10 mouse cellular contexts compared by ENCODE assay signal in the genomic region with DNA sequence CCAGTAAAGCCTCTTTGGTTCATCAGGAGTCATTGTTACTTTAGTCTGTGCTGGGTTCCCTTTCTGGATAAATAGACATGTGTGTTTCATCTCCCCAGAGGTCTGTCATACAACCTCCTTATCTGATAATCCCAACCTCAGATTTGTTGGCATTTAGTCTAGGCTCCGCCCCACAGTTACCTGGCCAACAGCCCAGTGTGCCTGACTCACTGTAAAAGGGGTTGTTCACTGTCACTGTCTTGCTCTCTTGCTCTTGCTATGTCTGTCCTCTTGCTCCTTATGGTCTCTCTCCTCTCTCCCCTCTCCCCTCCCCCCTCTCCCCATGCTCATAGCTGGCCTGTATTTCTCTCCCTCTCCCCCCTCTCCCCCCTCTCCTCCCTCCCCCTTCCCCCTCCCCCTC. TPM values are rescaled to one million over a fixed set of nuclear protein-coding genes. Genes with fewer than 3 reads are reported as not detected.
DNase-seq lines count a peak whose midpoint lies in the region; ATAC-seq and TF ChIP-seq lines count a peak whose summit lies in the region.
"Had no signal": no experiment of that assay in that cellular context is flagged by ENCODE, and none has a peak within 500 bp of the region (broad histone marks: within the 10 kb centered on the region; RNA-seq: fewer than 3 reads in every experiment).

No protein-coding gene starts in this region.

- intact Hi-C loops in left cerebral cortex, adult 2 months (cut with DNase I), result no loop called here

- H3K4me1 ChIP-seq in embryonic facial prominence, embryonic 15.5 days, result peaks cover 19% of the 10 kb centered on the region
- H3K4me1 ChIP-seq in liver, postnatal 0 days (ENCODE audit: insufficient read depth), result peaks cover 32% of the 10 kb centered on the region

- H3K36me3 ChIP-seq in embryonic facial prominence, embryonic 15.5 days, result no peaks in the 10 kb centered on the region
- no peaks in the 10 kb centered on the region for H3K36me3 ChIP-seq in liver, postnatal 0 days (replicated peaks; ENCODE audit: insufficient read depth, low read length)
- H3K36me3 ChIP-seq: limb, embryonic 13.5 days had no signal

- ATAC-seq in embryonic facial prominence, embryonic 15.5 days (ENCODE audit: insufficient number of reproducible peaks, low FRiP score, low TSS enrichment, low read depth), result no peak; the same call in 1 of the 2 replicates
- ATAC-seq in liver, postnatal 0 days, result peak; percentile 21; the same call in 1 of the 2 replicates
- ATAC-seq: forebrain, embryonic 16.5 days had no signal

- H3K27ac ChIP-seq in embryonic facial prominence, embryonic 15.5 days (replicated peaks), result peak overlapping the region; percentile 52
- peak overlapping the region; percentile 75 for H3K27ac ChIP-seq in liver, postnatal 0 days (ENCODE audit: low read depth)
- H3K27ac ChIP-seq in left cerebral cortex, adult 2 months, result no peak overlapping the region
- H3K27ac ChIP-seq: limb, embryonic 13.5 days had no signal

- H3K4me3 ChIP-seq in embryonic facial prominence, embryonic 15.5 days (replicated peaks), result no peak overlapping the region
- no peak overlapping the region for H3K4me3 ChIP-seq in liver, postnatal 0 days (ENCODE audit: low read depth, low read length)
- no peak overlapping the region for H3K4me3 ChIP-seq in left cerebral cortex, adult 2 months
- H3K4me3 ChIP-seq: limb, embryonic 13.5 days had no signal

- 65% methylated on average over 1 of the region's 1 CpGs for WGBS in embryonic facial prominence, embryonic 15.5 days
- WGBS in liver, postnatal 0 days (ENCODE audit: insufficient replicate concordance), result 57% methylated on average over 1 of the region's 1 CpGs

- TF ChIP-seq CTCF in liver, postnatal 0 days (IDR thresholded peaks at IDR 0.05; ENCODE audit: low read depth), result no peak
- no peak for TF ChIP-seq CTCF in left cerebral cortex, adult 2 months (IDR thresholded peaks at IDR 0.05)

- TF ChIP-seq EP300 in liver, postnatal 0 days (IDR thresholded peaks at IDR 0.05; ENCODE audit: low read depth), result no peak

- no peaks in the 10 kb centered on the region for H3K9me3 ChIP-seq in embryonic facial prominence, embryonic 15.5 days (replicated peaks)
- no peaks in the 10 kb centered on the region for H3K9me3 ChIP-seq in liver, postnatal 0 days (ENCODE audit: low read length)
- H3K9me3 ChIP-seq: limb, embryonic 13.5 days had no signal

- H3K27me3 ChIP-seq in embryonic facial prominence, embryonic 15.5 days, result no peaks in the 10 kb centered on the region
- no peaks in the 10 kb centered on the region for H3K27me3 ChIP-seq in liver, postnatal 0 days (ENCODE audit: insufficient read depth, low read length)
- H3K27me3 ChIP-seq: limb, embryonic 13.5 days had no signal

- peak; percentile 35 to 44 for DNase-seq in cerebellum, postnatal 10 days
- DNase-seq in cerebellum, adult 11 months, result no peak
- DNase-seq in 3134 (ENCODE audit: extremely low read depth, insufficient read length, low spot score), result peak; percentile 30
- peak; percentile 50 for DNase-seq in liver, postnatal 0 days
- no peak for DNase-seq in left cerebral cortex, adult 2 months (ENCODE audit: extremely low spot score in 1 of 2, low spot score in 2 of 2)
- DNase-seq in cerebellum, adult 9-11 months, result no peak
- DNase-seq in thymus, postnatal 14 days, result no peak

- no peak overlapping the region for H3K9ac ChIP-seq in embryonic facial prominence, embryonic 15.5 days
- no peak overlapping the region for H3K9ac ChIP-seq in liver, postnatal 0 days (replicated peaks)
- H3K9ac ChIP-seq: limb, embryonic 13.5 days had no signal

- H3K4me2 ChIP-seq in embryonic facial prominence, embryonic 15.5 days (replicated peaks), result no peak overlapping the region
- H3K4me2 ChIP-seq in liver, postnatal 0 days (ENCODE audit: low read depth, low read length), result peak overlapping the region; percentile 45
- H3K4me2 ChIP-seq: limb, embryonic 13.5 days had no signal

RNA-seq across cellular contexts. Expression of a gene that starts 44.3 kb away (rescaled TPM):
- 15.0 and 17.8 TPM in 2 replicates for polyA plus RNA-seq in embryonic facial prominence, embryonic 15.5 days (2015; fragmentation: Nextera tagmentation; extraction: Ambion mirVana)
- 1.3 and 1.6 TPM in 2 replicates for polyA plus RNA-seq in liver, postnatal 0 days (2015; fragmentation: Nextera tagmentation; extraction: Ambion mirVana)
- 1 to 10 TPM; 7.1 to 7.7 TPM for total RNA-seq in left cerebral cortex, adult 2 months (2021)

RNA-seq across cellular contexts. Expression of a gene that starts 44.5 kb away (rescaled TPM):
- 39.1 and 41.7 TPM in 2 replicates for polyA plus RNA-seq in embryonic facial prominence, embryonic 15.5 days (2015; fragmentation: Nextera tagmentation; extraction: Ambion mirVana)
- 11.6 and 11.8 TPM in 2 replicates for polyA plus RNA-seq in liver, postnatal 0 days (2015; fragmentation: Nextera tagmentation; extraction: Ambion mirVana)
- total RNA-seq in left cerebral cortex, adult 2 months (2021), result 1 to 10 TPM; 6.6 to 6.9 TPM

RNA-seq across cellular contexts. Expression of a gene that starts 57.0 kb away (rescaled TPM):
- 106 and 123 TPM in 2 replicates for polyA plus RNA-seq in embryonic facial prominence, embryonic 15.5 days (2015; fragmentation: Nextera tagmentation; extraction: Ambion mirVana)
- polyA plus RNA-seq in liver, postnatal 0 days (2015; fragmentation: Nextera tagmentation; extraction: Ambion mirVana), result 5.3 and 6.4 TPM in 2 replicates
- 10 to 100 TPM; 37.6 to 49.7 TPM for total RNA-seq in left cerebral cortex, adult 2 months (2021)

Comparison
In these comparisons a context has a peak if more than half of its experiments do, and no peak if none do; other contexts are left out.
1. DNase-seq: peak in cerebellum, postnatal 10 days (2 of 2), 3134 (single experiment) and liver, postnatal 0 days (single experiment); none in cerebellum, adult 11 months (single experiment), left cerebral cortex, adult 2 months (0 of 2), cerebellum, adult 9-11 months (single experiment) and thymus, postnatal 14 days (single experiment).
2. RNA of a gene that starts 57.0 kb away (polyA plus RNA-seq): 106 to 123 TPM in embryonic facial prominence, embryonic 15.5 days; 5.3 to 6.4 TPM in liver, postnatal 0 days; every median in the first group is over 10 times any median in the second.